Mouse (Mus musculus): ENCODE measurements at regions not wholly inside any gene's neighbourhood (a gene's known extent, or its start where the extent isn't known, plus 50 kb on each side); places are given as distances from the start of the nearest gene placed in this dataset.
"Not testable (repeated sequence)": the region's sequence is repeated elsewhere in the genome, so short reads cannot be mapped to it uniquely, and the experiment has no call there.

DNA sequence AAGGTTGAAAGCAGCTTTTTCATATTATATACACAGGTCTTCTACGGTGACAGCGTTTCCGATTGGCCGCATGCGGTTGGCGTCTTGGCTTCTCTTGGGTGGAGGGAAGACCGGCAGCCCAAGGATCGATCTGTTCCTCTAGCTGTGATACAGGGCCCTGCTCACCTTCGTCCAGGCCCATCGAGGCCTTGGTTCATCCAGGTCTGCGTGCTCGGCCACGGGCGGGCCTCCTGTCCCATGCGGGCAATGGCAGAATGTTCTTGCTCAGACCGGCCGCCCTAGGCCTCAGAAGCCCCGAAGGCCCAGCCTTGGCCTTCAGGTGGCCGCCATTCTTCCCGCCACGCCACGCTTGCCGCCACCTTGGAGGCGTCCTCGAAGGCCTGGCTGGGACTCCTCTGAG lies 194.4 kb upstream of the Ppp6c start:
- no peak for DNase-seq

DNA sequence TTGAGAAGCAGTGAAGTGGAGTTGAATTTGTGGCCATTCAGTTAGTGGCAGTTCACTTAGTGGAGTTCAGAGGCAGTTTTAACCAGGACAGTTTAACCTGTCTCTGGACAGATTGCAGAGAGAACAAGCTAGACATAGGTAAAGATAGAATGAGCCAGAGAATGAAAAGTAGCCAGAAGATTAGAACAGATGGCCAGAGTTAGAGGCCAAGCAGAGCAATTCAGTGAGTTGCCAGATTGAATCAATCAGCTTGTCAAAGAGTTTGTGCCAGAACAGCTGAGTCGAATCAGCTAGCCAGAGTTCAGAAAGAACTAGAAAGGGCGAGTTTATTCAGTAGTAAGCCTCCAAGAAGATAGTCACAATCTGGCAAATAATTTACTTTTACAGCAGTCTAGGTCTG lies 174.1 kb upstream of the Ppp6c start:
- no peak for DNase-seq

DNA sequence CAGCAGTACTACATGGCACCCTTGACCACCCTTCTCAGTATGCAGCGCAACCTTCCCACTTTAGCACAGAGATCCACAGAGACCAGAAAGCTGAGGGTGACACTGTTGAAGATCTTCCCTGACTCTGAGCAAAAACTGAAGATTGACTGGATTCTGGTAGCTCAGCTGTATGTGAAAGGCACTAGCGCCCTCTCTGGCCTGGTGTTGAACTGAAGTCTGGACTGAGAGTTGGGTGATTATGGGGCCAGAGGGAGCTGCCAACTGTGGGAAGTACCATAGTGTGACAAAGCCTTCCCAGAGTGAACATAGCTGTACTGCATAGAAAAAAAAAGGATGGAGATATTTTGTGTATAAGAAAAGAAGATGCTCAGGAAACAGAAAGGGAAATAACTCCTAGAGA lies 173.3 kb upstream of the Ppp6c start:
- no peak for DNase-seq

DNA sequence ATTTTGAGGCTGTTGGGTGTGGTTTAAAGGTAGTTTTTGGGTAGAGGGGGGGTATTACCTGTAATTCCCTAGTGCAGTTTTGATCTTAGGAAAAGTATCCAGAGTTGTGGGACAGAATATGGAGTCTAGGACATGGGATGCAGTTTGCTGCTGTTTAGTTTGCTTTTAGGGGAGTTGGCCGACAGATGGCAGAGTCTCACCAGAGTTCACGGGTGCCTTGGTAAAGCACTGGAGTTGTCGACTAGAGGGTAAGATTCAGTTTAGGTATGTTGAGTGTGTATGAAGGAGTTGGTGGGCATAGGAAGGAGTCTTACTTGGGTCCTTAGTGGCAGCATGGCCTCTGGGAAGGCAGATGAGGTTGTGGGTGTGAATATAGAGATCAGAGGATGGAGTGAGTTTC lies 168.4 kb upstream of the Ppp6c start:
- no peak for DNase-seq

DNA sequence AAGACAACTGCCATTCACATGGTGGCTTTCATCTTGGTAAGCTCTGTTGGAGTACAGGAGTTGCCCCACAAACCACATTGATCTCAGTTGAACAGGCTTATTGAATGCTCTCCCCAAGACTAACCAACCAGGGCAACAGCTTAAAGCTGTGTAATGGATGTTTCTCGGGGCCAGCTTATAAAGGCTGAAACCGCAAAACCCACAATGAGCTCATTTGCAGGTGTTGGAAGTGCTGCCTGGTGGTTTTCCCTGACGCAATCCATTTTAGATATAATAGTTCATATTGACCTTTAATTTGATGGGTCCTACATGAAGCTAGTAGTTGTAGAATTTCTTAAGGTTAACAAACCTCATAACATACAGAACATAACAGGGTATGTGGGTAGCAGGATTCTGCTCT lies 151.0 kb upstream of the Ppp6c start:
- no peak for DNase-seq

DNA sequence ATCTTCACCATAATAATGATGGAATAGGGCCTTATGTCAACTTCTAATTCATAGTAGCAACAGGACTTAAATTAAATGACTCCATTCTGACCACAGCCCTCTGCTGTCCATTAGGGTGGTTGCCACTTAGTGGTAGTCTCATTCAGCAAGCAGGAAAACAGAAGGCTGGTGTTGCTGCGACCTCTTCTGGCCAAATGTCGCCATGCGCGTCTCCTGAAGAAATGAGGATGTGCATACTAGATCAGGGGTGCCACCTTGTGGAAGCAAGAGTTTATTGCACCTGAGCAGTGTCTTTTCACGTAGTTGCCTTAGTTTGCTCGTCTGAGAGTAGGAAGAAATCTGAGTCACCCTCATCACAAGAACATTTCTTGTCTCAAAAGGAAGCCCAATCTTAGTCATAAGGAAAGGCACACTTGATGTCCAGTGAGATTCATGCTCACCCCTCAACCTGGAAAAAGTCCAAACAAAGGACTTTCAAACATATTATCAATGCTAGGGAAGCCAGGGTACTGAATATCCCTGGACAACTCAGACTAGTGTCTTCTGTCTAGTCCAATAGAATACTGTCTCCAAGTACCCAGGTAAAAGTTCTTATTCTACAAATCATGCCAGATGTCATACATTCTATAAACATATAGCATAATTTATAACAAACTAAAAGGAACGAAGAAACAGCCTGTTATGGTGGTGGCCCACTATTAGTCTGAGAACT lies 147.0 kb upstream of the Ppp6c start:
- DNase-seq = peak; percentile 91

DNA sequence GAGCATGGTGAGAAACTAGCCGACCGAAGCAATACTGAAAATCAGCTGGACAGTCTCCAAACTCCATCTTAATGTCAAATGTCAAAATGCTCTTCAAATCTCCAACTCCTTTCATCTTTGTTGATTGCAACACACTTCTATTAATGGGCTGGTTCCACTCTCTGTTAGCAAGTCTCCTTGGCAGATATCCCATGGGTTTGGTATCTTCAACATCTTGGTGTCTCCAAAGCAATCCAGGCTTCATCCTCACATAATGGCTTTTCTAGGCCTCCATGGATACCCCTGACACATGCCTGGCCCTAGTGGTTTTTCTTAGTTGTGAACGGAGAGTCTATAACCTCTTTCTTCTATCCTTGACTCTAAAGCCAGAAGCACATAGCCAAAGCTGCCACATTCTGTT lies 118.0 kb upstream of the Ppp6c start:
- DNase-seq = no peak

DNA sequence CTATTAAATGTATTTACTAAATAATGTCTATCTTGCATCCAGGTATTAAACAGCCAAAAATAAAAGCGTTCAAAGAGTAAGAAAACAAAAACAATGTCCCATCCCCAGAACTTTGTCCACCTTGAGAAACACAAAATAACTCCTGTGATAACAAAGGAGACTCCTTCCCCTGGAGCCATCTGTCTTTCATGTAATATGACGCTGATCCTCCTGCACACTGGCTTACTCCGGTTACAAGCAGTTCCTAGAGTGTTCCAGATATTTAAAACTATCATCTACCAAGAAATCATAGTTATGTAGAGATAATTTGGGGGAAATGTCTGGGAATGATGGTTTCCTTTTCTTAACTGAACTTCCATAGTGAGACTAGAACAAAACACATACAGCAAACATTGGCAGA lies 114.2 kb upstream of the Ppp6c start:
- DNase-seq = no peak

DNA sequence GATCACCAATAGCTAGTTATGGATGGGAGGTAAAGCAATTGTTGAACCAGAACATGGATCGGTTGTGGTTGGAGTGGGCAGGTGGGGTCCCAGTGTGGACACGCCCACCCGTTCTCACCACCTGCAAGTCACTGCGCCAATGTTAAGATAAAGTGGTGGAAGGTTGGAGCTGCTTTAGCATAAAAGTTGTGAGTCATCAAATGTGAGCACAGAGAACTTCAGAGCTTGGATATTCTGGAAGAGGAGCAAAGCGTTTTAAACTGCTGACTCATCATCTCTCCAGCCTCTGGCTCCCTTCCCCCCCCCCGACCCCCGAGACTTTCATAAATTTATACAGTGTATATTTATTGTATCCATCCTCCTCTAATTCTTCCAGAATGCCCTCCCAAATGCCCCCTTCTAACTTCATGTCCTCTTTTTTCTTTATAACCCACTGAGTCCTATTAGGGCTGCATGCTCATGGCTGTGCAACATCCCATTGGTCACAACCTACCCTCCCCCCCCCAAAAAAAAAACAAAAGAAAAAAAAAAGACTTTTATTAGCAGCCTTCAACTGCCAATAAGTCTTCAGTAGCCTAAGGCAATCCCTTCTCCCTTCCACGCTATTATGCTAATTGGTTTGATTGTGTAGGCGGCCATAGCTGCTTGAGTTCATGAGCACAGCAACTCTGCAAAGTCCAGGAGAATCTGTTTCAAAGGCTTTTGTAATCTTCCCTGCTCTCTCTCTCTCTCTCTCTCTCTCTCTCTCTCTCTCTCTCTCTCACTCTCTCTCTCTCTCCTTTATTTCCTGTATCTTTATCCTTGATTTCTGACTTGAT lies 112.8 kb upstream of the Ppp6c start:
- no peak for DNase-seq

DNA sequence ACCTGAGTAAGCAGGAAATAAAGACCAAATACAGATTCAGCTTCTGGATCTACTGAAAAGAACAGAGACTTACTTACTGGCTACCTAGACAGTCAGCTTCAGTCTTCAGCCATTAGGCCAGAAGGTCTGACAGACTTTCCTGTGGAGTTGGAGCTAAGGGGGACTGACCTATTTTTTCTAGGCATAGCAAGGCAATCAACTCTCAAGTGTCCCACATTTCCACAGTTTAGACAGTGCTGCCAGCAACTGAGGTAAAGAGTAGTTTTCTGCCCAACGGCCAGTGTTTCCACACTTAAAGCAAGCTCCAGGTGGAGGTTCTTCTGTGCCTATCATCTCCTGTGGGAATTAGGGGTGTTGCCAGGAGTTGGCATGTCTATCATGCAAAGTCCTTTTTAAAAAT lies 111.3 kb upstream of the Ppp6c start:
- no peak for DNase-seq

DNA sequence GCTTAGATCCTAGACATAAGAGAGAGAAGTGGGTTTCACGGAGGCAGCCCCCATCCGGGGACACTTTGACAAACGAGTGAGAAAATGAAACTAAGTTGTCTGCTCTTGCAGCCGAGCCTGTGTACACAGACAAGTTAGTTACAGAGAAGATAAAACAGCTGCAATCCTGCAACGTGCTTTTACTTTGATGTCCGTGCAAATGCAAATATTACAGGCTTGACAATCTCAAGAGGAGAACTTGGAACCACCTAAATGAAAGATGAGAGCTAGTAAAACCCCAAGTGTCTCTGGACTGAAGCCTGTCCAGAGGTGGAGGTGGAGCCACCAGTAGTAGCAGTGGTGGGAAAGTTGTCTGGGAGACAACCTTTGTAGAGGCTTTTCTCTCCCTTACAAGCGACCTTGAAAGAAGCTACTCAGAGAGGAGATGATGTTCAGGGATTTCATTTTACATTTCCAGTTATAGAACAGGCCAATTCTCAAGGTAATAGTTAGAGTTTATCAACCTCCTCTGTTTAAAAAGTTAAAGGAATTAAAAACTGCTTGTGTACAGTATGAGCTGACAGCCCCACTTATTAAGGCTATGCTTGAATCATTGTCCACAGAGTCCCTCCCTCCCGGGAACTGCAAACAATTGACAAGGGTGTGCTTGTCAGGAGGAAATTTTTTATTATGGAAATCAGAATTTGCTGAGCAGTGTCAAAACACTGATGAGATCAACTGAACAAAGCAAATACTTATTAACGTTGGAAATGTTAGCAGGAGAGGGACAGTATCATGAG lies 99.7 kb upstream of the Ppp6c start:
- DNase-seq = peak; percentile 12

DNA sequence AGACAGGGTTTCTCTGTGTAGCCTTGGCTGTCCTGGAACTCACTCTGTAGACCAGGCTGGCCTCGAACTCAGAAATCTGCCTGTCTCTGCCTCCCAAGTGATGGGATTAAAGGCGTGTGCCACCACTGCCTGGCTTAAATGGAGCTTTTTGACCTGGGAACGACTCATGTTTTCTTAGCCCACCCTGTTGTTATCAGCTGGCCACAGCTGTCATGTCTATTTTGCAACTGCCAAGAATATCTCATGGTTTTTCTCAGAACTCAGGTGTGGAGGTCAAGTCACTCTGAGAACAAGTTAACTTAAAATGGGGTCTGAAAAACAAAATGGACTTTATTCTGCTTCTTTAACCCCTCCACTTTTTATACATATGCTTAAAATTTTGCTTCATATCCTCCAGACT lies 98.9 kb upstream of the Ppp6c start:
- not testable (repeated sequence) for DNase-seq

DNA sequence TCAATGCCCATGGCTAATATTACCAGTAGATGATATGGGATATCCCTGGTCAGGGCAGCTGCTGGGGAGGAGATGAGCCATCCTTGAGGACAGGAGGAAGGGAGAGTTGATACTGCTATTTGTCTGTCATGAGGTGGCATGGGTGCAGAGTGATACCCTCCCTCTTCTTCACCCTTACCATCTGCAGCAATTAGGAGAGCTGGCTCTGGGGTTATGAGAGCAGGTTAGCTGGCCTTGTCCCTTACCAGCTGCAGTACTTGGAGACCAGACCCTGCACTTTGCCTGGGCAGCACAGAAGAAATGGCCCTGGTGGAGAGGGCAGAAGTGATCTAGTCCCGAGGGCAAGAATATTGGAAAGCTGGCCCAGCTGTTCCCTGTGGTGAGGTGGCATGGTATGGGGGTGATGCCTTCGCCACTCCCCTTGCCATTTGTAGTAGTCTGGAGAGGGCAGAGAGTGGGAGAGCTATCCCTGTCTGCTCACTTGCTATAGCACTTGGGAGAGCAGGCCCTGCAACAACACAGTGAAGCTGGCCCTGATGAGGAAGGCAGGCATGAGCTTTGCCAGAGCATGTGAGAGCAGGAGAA lies 73.6 kb upstream of the Ppp6c start:
- no peak for DNase-seq

DNA sequence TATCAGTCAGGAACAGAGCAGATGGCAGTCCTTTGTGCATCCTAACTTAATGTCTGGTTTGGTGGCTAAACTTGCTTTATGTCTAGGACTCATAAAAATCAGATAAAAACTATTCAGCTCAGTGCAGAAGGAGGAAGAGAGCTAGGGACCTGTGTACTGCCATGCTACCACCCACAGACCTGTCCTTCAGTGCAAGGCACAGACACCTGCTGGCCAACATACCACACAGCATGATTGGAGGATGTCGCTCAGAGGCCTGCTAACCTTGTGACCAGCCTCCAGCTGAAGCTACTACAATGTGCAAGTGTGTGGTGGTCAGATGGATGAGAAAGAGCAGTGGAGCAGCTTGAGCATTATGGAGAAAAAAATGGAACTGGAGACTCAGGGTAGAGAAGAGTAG lies 73.0 kb upstream of the Ppp6c start:
- no peak for DNase-seq

DNA sequence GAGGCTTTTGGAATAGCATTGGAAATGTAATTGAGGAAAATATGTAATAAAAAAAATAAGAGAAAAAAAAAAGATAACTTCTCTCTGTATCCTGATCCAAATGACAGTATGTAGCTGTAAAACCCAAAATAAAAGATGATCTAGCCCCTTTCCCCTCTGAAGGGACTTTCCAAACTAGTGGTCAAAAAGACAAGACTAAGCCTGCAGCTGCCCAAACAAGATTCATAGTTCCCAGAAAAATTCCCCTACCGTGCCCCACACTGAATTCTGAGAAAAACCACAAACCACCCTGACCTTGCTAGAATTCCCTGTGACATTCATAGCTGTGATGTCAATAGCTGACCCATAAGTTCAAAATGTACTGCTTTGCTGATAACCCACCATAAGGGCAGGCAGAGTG lies 69.2 kb upstream of the Ppp6c start:
- no peak for DNase-seq

DNA sequence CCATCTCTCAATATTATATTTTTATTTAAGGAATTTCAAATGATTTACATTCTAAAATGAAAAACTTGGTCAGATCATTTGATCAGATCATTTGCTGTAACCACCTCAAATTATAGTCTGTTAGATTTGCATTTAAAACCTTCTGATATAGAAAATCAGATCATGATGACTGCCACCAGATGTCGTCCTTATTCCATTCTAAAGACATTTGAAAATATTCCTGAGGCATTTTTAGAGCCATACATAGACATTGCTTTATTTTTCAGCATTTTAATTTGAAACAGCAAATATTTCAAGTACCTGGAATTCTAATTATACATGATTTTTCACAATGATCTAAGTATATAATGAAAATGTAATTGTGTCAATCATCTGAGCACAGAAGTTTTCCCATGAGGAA lies 52.0 kb upstream of the Ppp6c start:
- no peak for DNase-seq

All from adrenal gland, adult 2 months (tissue).